Mouse (Mus musculus): ENCODE measurements at regions not wholly inside any gene's neighbourhood (a gene's known extent, or its start where the extent isn't known, plus 50 kb on each side); places are given as distances from the start of the nearest gene placed in this dataset.
A peak's percentile ranks its signal among the peaks of the same experiment; 100 is the strongest.

GRCm38 (mm10) chr7:142835319-142835718, 92.1 kb upstream of the Ins2 start:
- DNase-seq (ENCODE audit: low spot score in 2 of 2): no peak

DNA sequence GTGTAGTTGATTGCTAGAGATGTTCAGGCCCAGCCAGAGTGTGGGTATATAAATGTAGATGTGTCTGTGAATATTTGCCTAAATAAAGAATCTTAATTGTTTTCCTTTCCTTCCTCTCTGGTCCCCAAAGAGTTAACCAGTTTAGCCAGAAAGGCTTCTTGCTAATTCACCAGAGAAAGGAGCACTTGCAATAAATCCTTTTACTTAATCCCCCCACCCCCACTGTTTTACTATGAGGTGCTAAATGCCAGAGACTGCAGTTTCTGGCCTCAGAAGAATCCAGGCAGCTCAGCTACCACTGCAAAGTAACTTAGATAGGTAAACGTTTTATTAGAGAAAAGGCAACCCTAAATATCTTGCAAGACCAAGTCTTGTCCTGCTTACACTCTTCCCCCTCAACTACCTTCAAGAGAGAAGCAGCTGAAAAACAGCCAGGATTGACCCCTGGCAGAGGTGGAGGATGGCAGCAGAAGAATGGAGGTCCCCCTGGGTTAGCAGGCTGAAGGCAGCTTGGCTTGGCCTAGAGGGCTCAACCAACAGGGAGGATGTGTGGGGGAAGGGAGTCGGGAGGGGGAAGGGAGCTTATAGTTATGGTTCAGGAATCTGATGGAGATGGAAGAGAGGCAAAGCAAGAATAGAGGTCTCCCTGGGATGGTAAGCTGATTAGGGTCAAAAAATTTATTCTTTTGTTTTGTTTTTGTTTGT, 87.9 kb upstream of the Ins2 start:
- DNase-seq (ENCODE audit: low spot score in 2 of 2): no peak

- no peak for DNase-seq (ENCODE audit: low spot score in 2 of 2)
Measured at GRCm38 (mm10) chr7:142810711-142811110, 67.5 kb upstream of the Ins2 start.

- peak; percentile 9 to 27 for DNase-seq (ENCODE audit: low spot score in 2 of 2)
Measured at GRCm38 (mm10) chr7:142799424-142799823, 56.2 kb upstream of the Ins2 start.

GRCm38 (mm10) chr7:142794481-142794880, 51.3 kb upstream of the Ins2 start:
- no peak for DNase-seq (ENCODE audit: low spot score in 2 of 2)
